Mouse (Mus musculus): ENCODE measurements at regions not wholly inside any gene's neighbourhood (a gene's known extent, or its start where the extent isn't known, plus 50 kb on each side); places are given as distances from the start of the nearest gene placed in this dataset.

- TF ChIP-seq GATA1 (IDR thresholded peaks at IDR 0.05; ENCODE audit: borderline replicate concordance, low read length) (no peak), FLI1 (IDR thresholded peaks at IDR 0.05; ENCODE audit: low read length) (no peak)
Observed at GRCm38 (mm10) chr4:55860055-55860454, 327.8 kb upstream of the Klf4 start.
